13 mouse cellular contexts compared by ENCODE assay signal in genomic region chr1:190912623-190913022, GRCm38 (mm10). TPM values are rescaled to one million over a fixed set of nuclear protein-coding genes. Genes with fewer than 3 reads are reported as not detected.
DNase-seq lines count a peak whose midpoint lies in the region; ATAC-seq and TF ChIP-seq lines count a peak whose summit lies in the region.
"Had no signal": no experiment of that assay in that cellular context is flagged by ENCODE, and none has a peak within 500 bp of the region (broad histone marks: within the 10 kb centered on the region; RNA-seq: fewer than 3 reads in every experiment).

No protein-coding gene starts in this region.

- H3K27ac ChIP-seq in hindbrain, embryonic 11.5 days (ENCODE audit: low read depth, low read length): no peak overlapping the region
- H3K27ac ChIP-seq in hindbrain, embryonic 16.5 days (ENCODE audit: low read depth, low read length): no peak overlapping the region
- H3K27ac ChIP-seq in midbrain, postnatal 0 days (ENCODE audit: low read depth, low read length): no peak overlapping the region
- no peak overlapping the region for H3K27ac ChIP-seq in midbrain, embryonic 16.5 days (ENCODE audit: low read length)
- no peak overlapping the region for H3K27ac ChIP-seq in stomach, embryonic 16.5 days (ENCODE audit: low read length)

- DNase-seq in hindbrain, embryonic 11.5 days (ENCODE audit: low spot score): peak; percentile 3
- DNase-seq in midbrain, postnatal 0 days (ENCODE audit: low spot score): no peak
- DNase-seq in ZHBTc4 (ENCODE audit: low read depth, low spot score): peak; percentile 50
- no peak for DNase-seq in adrenal gland, postnatal 25 days
- DNase-seq: adrenal gland, postnatal 10 days; cerebellum, adult 11-12 months; heart, adult 18-20 months; kidney, postnatal 36 days had no signal

- H3K4me1 ChIP-seq in hindbrain, embryonic 11.5 days (replicated peaks; ENCODE audit: control insufficient read depth, insufficient read depth, low read length): no peaks in the 10 kb centered on the region
- peaks cover 15% of the 10 kb centered on the region for H3K4me1 ChIP-seq in hindbrain, embryonic 16.5 days (ENCODE audit: control insufficient read depth, insufficient read depth, low read depth, low read length)
- peaks cover 5% of the 10 kb centered on the region; the same call in 1 of the 2 replicates for H3K4me1 ChIP-seq in midbrain, postnatal 0 days (ENCODE audit: insufficient read depth, low read length)
- peaks cover 23% of the 10 kb centered on the region for H3K4me1 ChIP-seq in midbrain, embryonic 16.5 days (ENCODE audit: control insufficient read depth, insufficient read depth, low read length)
- H3K4me1 ChIP-seq in stomach, embryonic 16.5 days (ENCODE audit: control insufficient read depth, insufficient read depth, low read length): peaks cover 8% of the 10 kb centered on the region

- ATAC-seq in hindbrain, embryonic 11.5 days (ENCODE audit: low FRiP score): no peak
- ATAC-seq in hindbrain, embryonic 16.5 days: no peak
- ATAC-seq in midbrain, postnatal 0 days (ENCODE audit: low FRiP score): no peak
- ATAC-seq in midbrain, embryonic 16.5 days: no peak
- ATAC-seq in stomach, embryonic 16.5 days (ENCODE audit: insufficient read depth, low FRiP score): no peak
- ATAC-seq in erythroid progenitor cell, adult 5-6 weeks (replicated peaks; ENCODE audit: low FRiP score, poor library complexity, severe bottlenecking): no peak

- peak; percentile 41 for TF ChIP-seq CTCF in midbrain, postnatal 0 days (IDR thresholded peaks at IDR 0.05)

- no peaks in the 10 kb centered on the region for H3K36me3 ChIP-seq in hindbrain, embryonic 11.5 days (ENCODE audit: control insufficient read depth, insufficient read depth, low read length)
- no peaks in the 10 kb centered on the region for H3K36me3 ChIP-seq in hindbrain, embryonic 16.5 days (ENCODE audit: control insufficient read depth, insufficient read depth, low read length)
- no peaks in the 10 kb centered on the region for H3K36me3 ChIP-seq in midbrain, postnatal 0 days (ENCODE audit: insufficient read depth, low read length)
- H3K36me3 ChIP-seq in midbrain, embryonic 16.5 days (ENCODE audit: control insufficient read depth, insufficient read depth, low read length): no peaks in the 10 kb centered on the region
- H3K36me3 ChIP-seq in stomach, embryonic 16.5 days (ENCODE audit: control insufficient read depth, insufficient read depth, low read length): no peaks in the 10 kb centered on the region
- H3K36me3 ChIP-seq: lung, embryonic 15.5 days had no signal

- WGBS in hindbrain, embryonic 11.5 days: 61% methylated on average over 1 of the region's 1 CpGs
- WGBS in hindbrain, embryonic 16.5 days: 30% methylated on average over 1 of the region's 1 CpGs
- WGBS in midbrain, postnatal 0 days: 36% methylated on average over 1 of the region's 1 CpGs
- whole genome bisulfite sequencing in midbrain, embryonic 16.5 days: 55% methylated on average over 1 of the region's 1 CpGs
- 48% methylated on average over 1 of the region's 1 CpGs for WGBS in stomach, embryonic 16.5 days

- no peak overlapping the region for H3K9ac ChIP-seq in hindbrain, embryonic 11.5 days (ENCODE audit: low read depth, low read length)
- H3K9ac ChIP-seq in hindbrain, embryonic 16.5 days (ENCODE audit: low read depth, low read length): no peak overlapping the region
- no peak overlapping the region for H3K9ac ChIP-seq in midbrain, postnatal 0 days (replicated peaks; ENCODE audit: low read length, poor library complexity, severe bottlenecking)
- no peak overlapping the region for H3K9ac ChIP-seq in midbrain, embryonic 16.5 days (ENCODE audit: low read depth, low read length)
- H3K9ac ChIP-seq in stomach, embryonic 16.5 days (ENCODE audit: low read length): no peak overlapping the region

- H3K9me3 ChIP-seq in hindbrain, embryonic 11.5 days (ENCODE audit: control insufficient read depth, low read length): no peaks in the 10 kb centered on the region
- no peaks in the 10 kb centered on the region for H3K9me3 ChIP-seq in hindbrain, embryonic 16.5 days (ENCODE audit: control insufficient read depth, low read length)
- no peaks in the 10 kb centered on the region for H3K9me3 ChIP-seq in midbrain, postnatal 0 days (ENCODE audit: low read length)
- no peaks in the 10 kb centered on the region for H3K9me3 ChIP-seq in midbrain, embryonic 16.5 days (replicated peaks; ENCODE audit: control insufficient read depth, low read length, poor library complexity, severe bottlenecking)
- no peaks in the 10 kb centered on the region for H3K9me3 ChIP-seq in stomach, embryonic 16.5 days (replicated peaks; ENCODE audit: control insufficient read depth, low read length)
- H3K9me3 ChIP-seq: lung, embryonic 15.5 days had no signal

- no peak overlapping the region for H3K4me2 ChIP-seq in hindbrain, embryonic 11.5 days (replicated peaks; ENCODE audit: low read depth, low read length)
- H3K4me2 ChIP-seq in hindbrain, embryonic 16.5 days (ENCODE audit: low read length): no peak overlapping the region
- no peak overlapping the region for H3K4me2 ChIP-seq in midbrain, postnatal 0 days (ENCODE audit: low read depth, low read length, poor library complexity, severe bottlenecking)
- H3K4me2 ChIP-seq in midbrain, embryonic 16.5 days (ENCODE audit: low read length): no peak overlapping the region
- H3K4me2 ChIP-seq in stomach, embryonic 16.5 days (ENCODE audit: low read depth, low read length): peak overlapping the region; percentile 86; the same call in 1 of the 2 replicates

- no peaks in the 10 kb centered on the region for H3K27me3 ChIP-seq in hindbrain, embryonic 11.5 days (ENCODE audit: control insufficient read depth, insufficient read depth, low read length)
- H3K27me3 ChIP-seq in hindbrain, embryonic 16.5 days (replicated peaks; ENCODE audit: control insufficient read depth, insufficient read depth, low read length): no peaks in the 10 kb centered on the region
- no peaks in the 10 kb centered on the region for H3K27me3 ChIP-seq in midbrain, postnatal 0 days (ENCODE audit: insufficient read depth, low read length)
- no peaks in the 10 kb centered on the region for H3K27me3 ChIP-seq in midbrain, embryonic 16.5 days (ENCODE audit: control insufficient read depth, insufficient read depth, low read depth, low read length)
- H3K27me3 ChIP-seq in stomach, embryonic 16.5 days (ENCODE audit: control insufficient read depth, insufficient read depth, low read length): no peaks in the 10 kb centered on the region
- H3K27me3 ChIP-seq: lung, embryonic 15.5 days had no signal

- H3K4me3 ChIP-seq in hindbrain, embryonic 11.5 days (ENCODE audit: low read depth, low read length): no peak overlapping the region
- no peak overlapping the region for H3K4me3 ChIP-seq in hindbrain, embryonic 16.5 days (ENCODE audit: low read length)
- no peak overlapping the region for H3K4me3 ChIP-seq in midbrain, postnatal 0 days (ENCODE audit: low read depth, low read length)
- H3K4me3 ChIP-seq in midbrain, embryonic 16.5 days (ENCODE audit: low read depth, low read length): no peak overlapping the region
- H3K4me3 ChIP-seq in stomach, embryonic 16.5 days (replicated peaks; ENCODE audit: low read length): no peak overlapping the region

RNA-seq across cellular contexts. Expression of gene Rps6kc1, which starts 1.1 kb away (rescaled TPM):
- 19.0 and 21.2 TPM in 2 replicates for polyA plus RNA-seq in hindbrain, embryonic 11.5 days (2014; fragmentation: Nextera tagmentation; extraction: Ambion mirVana)
- polyA plus RNA-seq in hindbrain, embryonic 16.5 days (2015; fragmentation: Nextera tagmentation; extraction: Ambion mirVana): 28.4 and 33.9 TPM in 2 replicates
- 44.7 and 47.9 TPM in 2 replicates for total RNA-seq in midbrain, postnatal 0 days (2014; rRNA removed)
- polyA plus RNA-seq in midbrain, postnatal 0 days (2015; fragmentation: Nextera tagmentation; extraction: Ambion mirVana): 26.9 and 28.6 TPM in 2 replicates
- 32.7 and 34.8 TPM in 2 replicates for polyA plus RNA-seq in midbrain, embryonic 16.5 days (2015; fragmentation: Nextera tagmentation; extraction: Ambion mirVana)
- polyA plus RNA-seq in stomach, embryonic 16.5 days (2015; fragmentation: Nextera tagmentation; extraction: Ambion mirVana): 12.6 and 12.7 TPM in 2 replicates
- 24.9 and 27.1 TPM in 2 replicates for total RNA-seq in adrenal gland, postnatal 25 days (2021)
- 1.7 and 3.6 TPM in 2 replicates for total RNA-seq in erythroid progenitor cell, adult 5-6 weeks (2015; ENCODE audit: low replicate concordance)
- 3.8 and 5.5 TPM in 2 replicates for total RNA-seq in erythroid progenitor cell, adult 5-6 weeks (2017; ENCODE audit: low replicate concordance)

RNA-seq across cellular contexts. Expression of gene Angel2, which starts 12.3 kb away (rescaled TPM):
- polyA plus RNA-seq in hindbrain, embryonic 11.5 days (2014; fragmentation: Nextera tagmentation; extraction: Ambion mirVana): 58.4 and 63.3 TPM in 2 replicates
- polyA plus RNA-seq in hindbrain, embryonic 16.5 days (2015; fragmentation: Nextera tagmentation; extraction: Ambion mirVana): 41.4 and 41.8 TPM in 2 replicates
- 31.4 and 40.1 TPM in 2 replicates for total RNA-seq in midbrain, postnatal 0 days (2014; rRNA removed)
- polyA plus RNA-seq in midbrain, postnatal 0 days (2015; fragmentation: Nextera tagmentation; extraction: Ambion mirVana): 40.4 and 41.6 TPM in 2 replicates
- 49.0 and 50.4 TPM in 2 replicates for polyA plus RNA-seq in midbrain, embryonic 16.5 days (2015; fragmentation: Nextera tagmentation; extraction: Ambion mirVana)
- 29.9 and 30.8 TPM in 2 replicates for polyA plus RNA-seq in stomach, embryonic 16.5 days (2015; fragmentation: Nextera tagmentation; extraction: Ambion mirVana)
- total RNA-seq in adrenal gland, postnatal 25 days (2021): 44.3 and 56.8 TPM in 2 replicates
- 10.5 and 11.5 TPM in 2 replicates for total RNA-seq in erythroid progenitor cell, adult 5-6 weeks (2015; ENCODE audit: low replicate concordance)
- 12.9 and 23.6 TPM in 2 replicates for total RNA-seq in erythroid progenitor cell, adult 5-6 weeks (2017; ENCODE audit: low replicate concordance)

Comparison
In these comparisons a context has a peak if more than half of its experiments do, and no peak if none do; other contexts are left out.
1. DNase-seq: peak in hindbrain, embryonic 11.5 days (single experiment) and ZHBTc4 (single experiment); none in midbrain, postnatal 0 days (single experiment) and adrenal gland, postnatal 25 days (single experiment).